Mouse (Mus musculus) stomach, embryonic 15.5 days (tissue): ENCODE measurements around the gene Elovl3. TPM values are rescaled to one million over a fixed set of nuclear protein-coding genes. Genes with fewer than 3 reads are reported as not detected.
A peak's percentile ranks its signal among the peaks of the same experiment; 100 is the strongest.

Experiments
- ATAC-seq: fragments of 200-750 bp; cut with Nextera tagmentation; 2 replicates; pipeline ENCODE4 v1.8.0; 2017; ENCODE audit warnings: low read depth, moderate number of reproducible peaks, moderate TSS enrichment; ENCODE audit not compliant: insufficient read depth, low FRiP score
- H3K27ac ChIP-seq: fragments of 300-500 bp; sonication (generic); 2 replicates; pipeline ENCODE4 v1.5.1; 2015; ENCODE audit warnings: mild to moderate bottlenecking, inconsistent platforms
- H3K27me3 ChIP-seq: fragments of 300-500 bp; sonication (generic); replicated peaks from 2 replicates; pipeline ENCODE4 v1.6.1; 2015; ENCODE audit warnings: inconsistent platforms
- H3K36me3 ChIP-seq: fragments of 300-500 bp; sonication (generic); 2 replicates; pipeline ENCODE4 v1.6.1; 2015; ENCODE audit warnings: inconsistent platforms
- H3K4me1 ChIP-seq: fragments of 300-500 bp; sonication (generic); 2 replicates; pipeline ENCODE4 v1.6.1; 2015; ENCODE audit warnings: inconsistent platforms
- H3K4me2 ChIP-seq: fragments of 300-500 bp; sonication (generic); 2 replicates; pipeline ENCODE4 v1.6.1; 2015; ENCODE audit warnings: mild to moderate bottlenecking, inconsistent platforms
- H3K4me3 ChIP-seq: fragments of 300-500 bp; sonication (generic); replicated peaks from 2 replicates; pipeline ENCODE4 v1.5.1; 2015; ENCODE audit warnings: inconsistent platforms
- H3K9ac ChIP-seq: fragments of 300-500 bp; sonication (generic); 2 replicates; pipeline ENCODE4 v1.6.1; 2015; ENCODE audit warnings: inconsistent platforms
- H3K9me3 ChIP-seq: fragments of 300-500 bp; sonication (generic); 2 replicates; pipeline ENCODE4 v1.6.1; 2016; ENCODE audit warnings: inconsistent platforms
- WGBS: fragments of 180-500 bp; shearing (Covaris S2); methylation state at CpG from one replicate; pipeline ENCODE4 v1.1.7; 2015; 5-methylcytosine and 5-hydroxymethylcytosine counted together
- polyA plus RNA-seq: library from polyadenylated mRNA; unstranded; fragments of >200 nt; fragmentation: Nextera tagmentation; extraction: Ambion mirVana; gene quantifications from 2 replicates; pipeline ENCODE4 v1.2.1, GENCODE M21; 2015

The Elovl3 gene
- polyA plus RNA-seq, 1 experiment from 2014 or later, result not detected

DNA sequence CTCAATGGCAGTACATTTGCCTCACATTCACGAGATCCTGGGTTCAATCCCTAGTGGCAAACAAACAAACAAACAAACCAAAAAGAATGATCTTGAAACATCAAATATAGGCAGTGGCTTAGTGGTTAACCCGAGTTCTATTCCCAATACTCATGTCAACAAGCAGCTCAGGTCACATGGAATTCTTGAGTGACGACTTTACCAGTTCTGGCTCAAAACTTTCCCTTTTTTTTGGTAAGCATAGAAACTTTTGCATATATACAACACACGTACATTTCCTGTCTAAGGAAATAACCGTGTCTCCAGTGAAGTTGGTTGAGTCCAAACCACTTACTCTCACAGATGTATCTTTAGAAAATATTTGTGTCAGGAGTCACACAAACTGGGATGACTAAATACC lies 40.8 kb downstream of the Elovl3 start:
- Histone ChIP-seq H3K27ac (no peak overlapping the region), H3K27me3 (no peaks in the 10 kb centered on the region), H3K9ac (no peak overlapping the region), H3K4me3 (no peak overlapping the region), H3K36me3 (no peaks in the 10 kb centered on the region), H3K9me3 (no peaks in the 10 kb centered on the region), H3K4me1 (no peaks in the 10 kb centered on the region), H3K4me2 (no peak overlapping the region)
- WGBS, result 66% methylated on average over 5 of the region's 5 CpGs
- no peak for ATAC-seq

DNA sequence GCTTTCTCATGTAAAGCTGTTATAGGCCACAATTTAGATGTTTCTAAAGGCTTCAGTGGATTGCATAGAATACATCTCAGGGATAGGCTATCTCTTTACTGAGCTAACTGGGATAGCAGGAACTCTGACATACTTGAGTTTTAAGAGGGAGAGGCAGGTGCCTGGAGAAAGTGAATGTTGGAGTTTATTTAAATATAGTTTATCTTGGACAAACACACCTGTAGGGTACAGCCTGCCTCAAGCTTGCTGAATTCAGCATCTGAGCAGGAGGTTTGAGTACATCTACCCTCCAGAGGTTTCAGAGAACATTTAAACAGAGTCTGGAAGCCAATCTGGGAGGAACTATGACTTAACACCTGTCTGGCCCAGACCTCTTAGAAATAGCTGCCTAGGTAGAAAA lies 43.5 kb downstream of the Elovl3 start:
- no peak overlapping the region for H3K4me3 ChIP-seq
- H3K4me1 ChIP-seq, result no peaks in the 10 kb centered on the region
- no peaks in the 10 kb centered on the region for H3K9me3 ChIP-seq
- H3K4me2 ChIP-seq, result no peak overlapping the region
- H3K27ac ChIP-seq, result no peak overlapping the region
- no peaks in the 10 kb centered on the region for H3K36me3 ChIP-seq
- no peak overlapping the region for H3K9ac ChIP-seq
- H3K27me3 ChIP-seq, result no peaks in the 10 kb centered on the region
- ATAC-seq, result peak; percentile 60; the same call in 1 of the 2 replicates

DNA sequence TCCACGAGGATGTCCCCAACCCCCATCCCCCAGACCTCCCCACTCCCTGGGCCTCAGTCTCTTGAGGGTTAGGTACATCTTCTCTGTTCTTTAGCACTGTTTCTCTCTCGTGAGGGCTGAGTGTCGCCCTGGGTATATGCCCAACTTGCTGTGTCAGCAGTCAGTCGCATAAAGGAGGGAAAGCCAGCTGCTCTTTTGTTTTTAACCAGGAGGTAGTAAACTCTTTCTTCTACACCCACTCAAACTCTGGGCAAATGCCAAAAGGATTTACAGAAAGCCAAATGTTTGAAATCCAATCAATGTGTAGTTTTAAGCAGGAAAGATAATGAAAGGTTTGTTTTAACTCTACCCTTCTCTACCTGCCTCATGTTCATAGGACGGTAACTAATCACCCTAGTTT lies 45.3 kb downstream of the Elovl3 start:
- Histone ChIP-seq H3K9ac (no peak overlapping the region), H3K36me3 (no peaks in the 10 kb centered on the region), H3K4me3 (no peak overlapping the region), H3K27ac (no peak overlapping the region), H3K9me3 (no peaks in the 10 kb centered on the region), H3K4me1 (no peaks in the 10 kb centered on the region), H3K27me3 (no peaks in the 10 kb centered on the region), H3K4me2 (no peak overlapping the region)
- 65% methylated on average over 5 of the region's 5 CpGs for WGBS
- no peak for ATAC-seq

DNA sequence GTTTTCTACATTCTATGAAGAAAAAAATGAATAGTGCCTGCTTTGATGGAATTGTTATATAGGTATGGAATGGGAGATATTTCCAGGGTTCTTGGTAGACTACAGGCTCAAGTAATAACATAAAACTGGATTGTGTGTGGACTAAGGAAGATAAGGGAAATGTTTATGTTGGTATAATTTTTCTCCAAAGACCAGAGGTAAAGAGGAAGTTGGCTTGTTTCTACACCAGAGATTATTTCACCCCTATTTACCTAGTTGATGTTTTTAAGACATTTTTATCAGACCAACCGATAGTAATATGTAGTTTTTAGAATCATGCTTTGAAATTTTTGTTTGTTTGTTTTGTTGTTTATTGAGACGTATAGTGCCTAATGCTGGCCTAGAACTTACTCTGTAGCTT lies 48.6 kb downstream of the Elovl3 start:
- H3K27me3 ChIP-seq, result no peaks in the 10 kb centered on the region
- ATAC-seq, result no peak
- no peak overlapping the region for H3K27ac ChIP-seq
- H3K4me2 ChIP-seq, result no peak overlapping the region
- no peaks in the 10 kb centered on the region for H3K36me3 ChIP-seq
- H3K9ac ChIP-seq, result no peak overlapping the region
- H3K4me1 ChIP-seq, result no peaks in the 10 kb centered on the region
- H3K9me3 ChIP-seq, result no peaks in the 10 kb centered on the region
- 89% methylated on average over 2 of the region's 2 CpGs for WGBS
- no peak overlapping the region for H3K4me3 ChIP-seq

DNA sequence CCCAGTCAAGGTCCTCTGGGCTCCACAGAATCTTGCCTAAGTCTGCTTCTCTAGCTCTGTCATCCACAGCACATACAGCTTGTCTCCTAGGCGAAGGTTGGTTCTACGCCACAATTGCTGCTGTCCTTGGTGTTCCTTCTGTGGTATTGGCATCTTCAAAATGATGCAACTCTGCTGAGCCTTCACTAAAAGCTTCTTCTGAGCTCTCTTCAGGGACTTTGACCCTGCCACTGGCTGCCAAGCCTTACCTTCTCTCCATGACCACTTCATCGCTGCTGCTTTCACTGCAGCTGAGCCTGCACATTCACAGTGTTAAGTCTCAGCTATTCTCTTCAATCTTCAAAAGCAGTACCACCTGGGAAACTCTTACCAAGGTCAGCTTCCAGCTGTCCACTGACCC lies 50.5 kb downstream of the Elovl3 start:
- Histone ChIP-seq H3K36me3 (no peaks in the 10 kb centered on the region), H3K9ac (no peak overlapping the region), H3K4me3 (no peak overlapping the region), H3K27me3 (no peaks in the 10 kb centered on the region), H3K27ac (no peak overlapping the region), H3K9me3 (no peaks in the 10 kb centered on the region), H3K4me1 (no peaks in the 10 kb centered on the region), H3K4me2 (no peak overlapping the region)
- no peak for ATAC-seq
- 89% methylated on average over 3 of the region's 3 CpGs for WGBS

Other genes starting within 250 kb of the Elovl3 start
- 13.1 and 17.3 TPM in 2 replicates for gene Armh3, start 133.4 kb upstream of the Elovl3 start, polyA plus RNA-seq
- gene Hps6, start 128.4 kb upstream of the Elovl3 start, polyA plus RNA-seq, result 8.1 TPM in 2 replicates
- gene Pprc1, start 87.0 kb upstream of the Elovl3 start, polyA plus RNA-seq, result 32.7 and 37.5 TPM in 2 replicates
- gene Ldb1, start 86.7 kb upstream of the Elovl3 start, polyA plus RNA-seq, result 73.9 and 74.1 TPM in 2 replicates
- 79.3 and 89.8 TPM in 2 replicates for gene Nolc1, start 56.0 kb upstream of the Elovl3 start, polyA plus RNA-seq
- 0.15 TPM in 1 of 2 replicates, not detected in the other for gene Pitx3, start 16.4 kb downstream of the Elovl3 start, polyA plus RNA-seq
- 59.3 and 63.1 TPM in 2 replicates for gene Gbf1, start 20.6 kb downstream of the Elovl3 start, polyA plus RNA-seq
- 10.6 TPM in 2 replicates for gene Nfkb2, start 172.4 kb downstream of the Elovl3 start, polyA plus RNA-seq
- 52.9 and 54.7 TPM in 2 replicates for gene Psd, start 195.3 kb downstream of the Elovl3 start, polyA plus RNA-seq
- 16.7 TPM in 2 replicates for gene Fbxl15, start 196.3 kb downstream of the Elovl3 start, polyA plus RNA-seq
- gene Cuedc2, start 206.8 kb downstream of the Elovl3 start, polyA plus RNA-seq, result 134 and 137 TPM in 2 replicates
- gene Mfsd13a, start 209.2 kb downstream of the Elovl3 start, polyA plus RNA-seq, result 11.9 and 12.9 TPM in 2 replicates
- gene 2310034G01Rik, start 218.4 kb downstream of the Elovl3 start, polyA plus RNA-seq, result 1.4 and 1.5 TPM in 2 replicates